Mouse (Mus musculus) hindbrain, embryonic 15.5 days (tissue): ENCODE measurements at regions not wholly inside any gene's neighbourhood (a gene's known extent, or its start where the extent isn't known, plus 50 kb on each side); places are given as distances from the start of the nearest gene placed in this dataset.
A peak's percentile ranks its signal among the peaks of the same experiment; 100 is the strongest.

Experiments used
- ATAC-seq: fragments of 200-750 bp; cut with Nextera tagmentation; 2 replicates; pipeline ENCODE4 v1.8.0; 2017; ENCODE audit warnings: low read depth, moderate number of reproducible peaks, moderate TSS enrichment; ENCODE audit not compliant: low FRiP score
- H3K27ac ChIP-seq: fragments of 300-500 bp; sonication (generic); replicated peaks from 2 replicates; pipeline ENCODE4 v1.5.1; 2015; ENCODE audit warnings: mild to moderate bottlenecking, inconsistent platforms
- H3K27me3 ChIP-seq: fragments of 300-500 bp; sonication (generic); 2 replicates; pipeline ENCODE4 v1.6.1; 2015; ENCODE audit warnings: control low read depth, inconsistent platforms
- H3K36me3 ChIP-seq: fragments of 300-500 bp; sonication (generic); 2 replicates; pipeline ENCODE4 v1.6.1; 2015; ENCODE audit warnings: control low read depth, inconsistent platforms
- H3K4me1 ChIP-seq: fragments of 300-500 bp; sonication (generic); replicated peaks from 2 replicates; pipeline ENCODE4 v1.6.1; 2015; ENCODE audit warnings: control low read depth, inconsistent platforms
- H3K4me2 ChIP-seq: fragments of 300-500 bp; sonication (generic); 2 replicates; pipeline ENCODE4 v1.6.1; 2015; ENCODE audit warnings: moderate library complexity, mild to moderate bottlenecking, inconsistent platforms
- H3K4me3 ChIP-seq: fragments of 300-500 bp; sonication (generic); 2 replicates; pipeline ENCODE4 v1.5.1; 2015; ENCODE audit warnings: mild to moderate bottlenecking, inconsistent platforms
- H3K9ac ChIP-seq: fragments of 300-500 bp; sonication (generic); 2 replicates; pipeline ENCODE4 v1.6.1; 2015; ENCODE audit warnings: inconsistent platforms
- H3K9me3 ChIP-seq: fragments of 300-500 bp; sonication (generic); 2 replicates; pipeline ENCODE4 v1.6.1; 2016; ENCODE audit warnings: control low read depth, inconsistent platforms
- WGBS: fragments of 180-500 bp; shearing (Covaris S2); methylation state at CpG from one replicate; pipeline ENCODE4 v1.1.7; 2015; 5-methylcytosine and 5-hydroxymethylcytosine counted together

GRCm38 (mm10) chr3:37989992-37990391, 265.7 kb upstream of the Gm5148 start:
- ATAC-seq: no peak
- no peak overlapping the region for H3K4me3 ChIP-seq
- WGBS: 92% methylated on average over 6 of the region's 6 CpGs

GRCm38 (mm10) chr3:37987775-37988505, 263.6 kb upstream of the Gm5148 start:
- H3K27ac ChIP-seq: no peak overlapping the region
- H3K9me3 ChIP-seq: no peaks in the 10 kb centered on the region
- no peaks in the 10 kb centered on the region for H3K27me3 ChIP-seq
- no peak overlapping the region for H3K4me3 ChIP-seq
- no peak for ATAC-seq
- 58% methylated on average over 20 of the region's 20 CpGs for WGBS
- no peaks in the 10 kb centered on the region for H3K36me3 ChIP-seq
- H3K4me2 ChIP-seq: no peak overlapping the region
- no peak overlapping the region for H3K9ac ChIP-seq
- H3K4me1 ChIP-seq: no peaks in the 10 kb centered on the region

More at GRCm38 (mm10) chr3:37989992-37990391, 265.7 kb upstream of the Gm5148 start:
- H3K9ac ChIP-seq: no peak overlapping the region
- H3K27me3 ChIP-seq: no peaks in the 10 kb centered on the region
- H3K4me1 ChIP-seq: no peaks in the 10 kb centered on the region
- H3K36me3 ChIP-seq: no peaks in the 10 kb centered on the region
- H3K9me3 ChIP-seq: no peaks in the 10 kb centered on the region
- no peak overlapping the region for H3K27ac ChIP-seq
- no peak overlapping the region for H3K4me2 ChIP-seq

GRCm38 (mm10) chr3:37987007-37987774, 262.9 kb upstream of the Gm5148 start:
- Histone ChIP-seq H3K9me3 (no peaks in the 10 kb centered on the region), H3K4me2 (no peak overlapping the region), H3K27ac (no peak overlapping the region), H3K4me3 (no peak overlapping the region), H3K36me3 (no peaks in the 10 kb centered on the region), H3K4me1 (no peaks in the 10 kb centered on the region), H3K9ac (no peak overlapping the region), H3K27me3 (no peaks in the 10 kb centered on the region)
- ATAC-seq: no peak
- WGBS: 55% methylated on average over 14 of the region's 14 CpGs

- H3K9me3 ChIP-seq: no peaks in the 10 kb centered on the region
- H3K27me3 ChIP-seq: no peaks in the 10 kb centered on the region
- no peak for ATAC-seq
- no peak overlapping the region for H3K4me3 ChIP-seq
- H3K36me3 ChIP-seq: no peaks in the 10 kb centered on the region
- no peak overlapping the region for H3K27ac ChIP-seq
- no peaks in the 10 kb centered on the region for H3K4me1 ChIP-seq
- H3K9ac ChIP-seq: no peak overlapping the region
- H3K4me2 ChIP-seq: no peak overlapping the region
- 91% methylated on average over 9 of the region's 9 CpGs for WGBS
Measured at GRCm38 (mm10) chr3:37984706-37985105, 260.4 kb upstream of the Gm5148 start.

GRCm38 (mm10) chr3:37981481-37982180, 257.3 kb upstream of the Gm5148 start:
- no peaks in the 10 kb centered on the region for H3K36me3 ChIP-seq
- ATAC-seq: no peak
- H3K27ac ChIP-seq: no peak overlapping the region
- H3K4me3 ChIP-seq: no peak overlapping the region
- H3K4me1 ChIP-seq: peaks cover 4% of the 10 kb centered on the region; the same call in 1 of the 2 replicates
- no peak overlapping the region for H3K9ac ChIP-seq
- H3K4me2 ChIP-seq: no peak overlapping the region
- no peaks in the 10 kb centered on the region for H3K9me3 ChIP-seq
- H3K27me3 ChIP-seq: no peaks in the 10 kb centered on the region
- WGBS: 57% methylated on average over 7 of the region's 7 CpGs

- H3K4me2 ChIP-seq: no peak overlapping the region
- H3K4me1 ChIP-seq: peaks cover 4% of the 10 kb centered on the region; the same call in 1 of the 2 replicates
- H3K4me3 ChIP-seq: no peak overlapping the region
- H3K27me3 ChIP-seq: no peaks in the 10 kb centered on the region
- no peak overlapping the region for H3K27ac ChIP-seq
- no peaks in the 10 kb centered on the region for H3K9me3 ChIP-seq
- no peaks in the 10 kb centered on the region for H3K36me3 ChIP-seq
- ATAC-seq: no peak
- 61% methylated on average over 5 of the region's 5 CpGs for WGBS
- H3K9ac ChIP-seq: no peak overlapping the region
Measured at GRCm38 (mm10) chr3:37979871-37980270, 255.6 kb upstream of the Gm5148 start.

- Histone ChIP-seq H3K9me3 (no peaks in the 10 kb centered on the region), H3K9ac (no peak overlapping the region), H3K4me3 (no peak overlapping the region), H3K27ac (no peak overlapping the region), H3K36me3 (no peaks in the 10 kb centered on the region), H3K4me1 (peaks cover 4% of the 10 kb centered on the region; the same call in 1 of the 2 replicates), H3K4me2 (no peak overlapping the region), H3K27me3 (no peaks in the 10 kb centered on the region)
- ATAC-seq: no peak
- 39% methylated on average over 6 of the region's 6 CpGs for WGBS
Measured at GRCm38 (mm10) chr3:37978481-37978880, 254.2 kb upstream of the Gm5148 start.

GRCm38 (mm10) chr3:37977453-37977852, 253.2 kb upstream of the Gm5148 start:
- WGBS: 80% methylated on average over 3 of the region's 3 CpGs
- no peaks in the 10 kb centered on the region for H3K9me3 ChIP-seq
- no peak overlapping the region for H3K4me3 ChIP-seq

GRCm38 (mm10) chr3:37976566-37976965, 252.3 kb upstream of the Gm5148 start:
- H3K27ac ChIP-seq: no peak overlapping the region
- no peaks in the 10 kb centered on the region for H3K27me3 ChIP-seq
- H3K36me3 ChIP-seq: no peaks in the 10 kb centered on the region
- H3K9ac ChIP-seq: no peak overlapping the region
- H3K9me3 ChIP-seq: no peaks in the 10 kb centered on the region
- 28% methylated on average over 13 of the region's 13 CpGs for WGBS
- peaks cover 4% of the 10 kb centered on the region; the same call in 1 of the 2 replicates for H3K4me1 ChIP-seq
- peak overlapping the region; percentile 6; the same call in 1 of the 2 replicates for H3K4me3 ChIP-seq
- 0 out of 2 replicates have a peak, but pooled peaks have one; percentile 65 for ATAC-seq
- peak overlapping the region; percentile 39 for H3K4me2 ChIP-seq

More at GRCm38 (mm10) chr3:37977453-37977852, 253.2 kb upstream of the Gm5148 start:
- Histone ChIP-seq H3K27me3 (no peaks in the 10 kb centered on the region), H3K4me2 (no peak overlapping the region), H3K9ac (no peak overlapping the region), H3K36me3 (no peaks in the 10 kb centered on the region), H3K4me1 (peaks cover 4% of the 10 kb centered on the region; the same call in 1 of the 2 replicates), H3K27ac (no peak overlapping the region)
- ATAC-seq: no peak

- H3K27me3 ChIP-seq: no peaks in the 10 kb centered on the region
- H3K4me2 ChIP-seq: no peak overlapping the region
- no peak overlapping the region for H3K9ac ChIP-seq
- ATAC-seq: no peak
- peaks cover 4% of the 10 kb centered on the region; the same call in 1 of the 2 replicates for H3K4me1 ChIP-seq
- H3K27ac ChIP-seq: no peak overlapping the region
- H3K36me3 ChIP-seq: no peaks in the 10 kb centered on the region
- WGBS: 43% methylated on average over 11 of the region's 11 CpGs
- H3K4me3 ChIP-seq: no peak overlapping the region
- no peaks in the 10 kb centered on the region for H3K9me3 ChIP-seq
Measured at GRCm38 (mm10) chr3:37975194-37975756, 251.0 kb upstream of the Gm5148 start.

GRCm38 (mm10) chr3:37972931-37973330, 248.6 kb upstream of the Gm5148 start:
- no peaks in the 10 kb centered on the region for H3K36me3 ChIP-seq
- H3K4me1 ChIP-seq: no peaks in the 10 kb centered on the region
- H3K27ac ChIP-seq: no peak overlapping the region
- WGBS: 89% methylated on average over 3 of the region's 3 CpGs
- H3K27me3 ChIP-seq: no peaks in the 10 kb centered on the region
- no peak overlapping the region for H3K4me2 ChIP-seq
- no peak for ATAC-seq
- no peaks in the 10 kb centered on the region for H3K9me3 ChIP-seq
- H3K9ac ChIP-seq: no peak overlapping the region
- H3K4me3 ChIP-seq: no peak overlapping the region
